Mouse (Mus musculus) mouse trophoblast stem cell (cell line): ENCODE measurements around the gene Pabpc5.

Source experiments
- in situ Hi-C, 2 experiments: fragments of 300-500 bp; cut with MseI, MboI; formaldehyde crosslinking; loops; 2 replicates in 1 of 2; 3 replicates in 1 of 2; pipeline ENCODE4 v1.15.1; 2025

Pabpc5 gene

DNA sequence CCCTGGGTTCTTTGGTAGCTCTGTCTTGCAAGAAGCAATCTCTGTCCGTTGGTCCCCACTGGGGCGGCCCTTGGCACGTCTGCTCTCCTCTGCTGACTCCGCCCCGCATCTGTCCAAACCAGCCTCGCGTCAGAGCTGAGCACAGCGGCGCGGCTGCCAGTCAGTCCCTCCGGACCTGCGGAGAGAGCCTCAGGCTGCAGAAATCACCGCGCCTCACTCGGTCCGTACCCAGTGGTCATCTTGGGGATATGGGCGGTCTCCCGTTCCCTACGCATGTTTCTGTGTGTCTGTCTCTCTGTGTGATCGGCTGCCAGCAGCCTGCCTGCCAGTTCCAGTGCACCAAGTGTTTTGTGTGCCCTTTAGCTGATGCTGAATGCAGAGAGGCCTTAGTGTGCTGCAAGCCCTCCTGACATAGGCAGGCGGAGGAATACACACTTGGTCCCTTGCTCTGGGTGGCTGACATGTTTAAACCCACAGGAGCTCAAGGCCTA, at the start of gene Pabpc5:
Gene Pabpc5 (plus strand): TSS at position 116 of the 491 bp plus-strand sequence.
- in situ Hi-C loops = no loop called here

DNA sequence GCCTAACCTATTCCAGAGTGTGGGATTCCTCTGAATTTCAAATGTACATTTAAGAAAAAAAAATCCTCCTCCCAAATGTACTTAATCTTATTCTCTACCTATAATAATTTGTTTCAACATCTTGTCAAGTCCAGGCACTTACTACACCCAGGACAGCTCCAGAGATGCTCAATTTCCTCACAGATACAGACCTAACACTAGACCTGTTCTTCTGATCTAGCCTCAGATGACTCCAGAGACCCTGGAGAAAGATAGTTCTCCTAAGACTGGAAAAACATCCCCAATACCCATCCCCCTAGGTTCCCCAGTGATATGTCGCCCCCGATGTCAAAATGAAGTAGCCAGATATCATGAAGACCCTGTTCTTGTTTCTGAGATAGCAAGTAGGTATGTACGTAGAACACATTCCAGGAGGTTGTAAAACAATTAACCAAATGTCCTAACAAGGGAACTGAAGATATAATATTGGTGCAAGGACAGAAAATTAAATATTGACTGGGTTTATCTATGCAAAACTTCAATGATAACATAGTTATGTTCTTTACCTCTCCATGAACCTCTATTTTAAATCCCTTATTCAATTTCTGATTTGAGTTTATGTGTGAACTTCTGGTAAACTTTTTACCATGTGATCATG, 39.9 kb upstream of the Pabpc5 start:
- in situ Hi-C loops = no loop called here

GRCm38 (mm10) chrX:119888326-119888920, 38.6 kb upstream of the Pabpc5 start:
- in situ Hi-C loops = no loop called here

GRCm38 (mm10) chrX:119927852-119928251, 856 bp downstream of the Pabpc5 start:
- in situ Hi-C loops = no loop called here
